Mouse (Mus musculus) midbrain, embryonic 10.5 days (tissue): ENCODE measurements around the gene Supt6. TPM values are rescaled to one million over a fixed set of nuclear protein-coding genes. Genes with fewer than 3 reads are reported as not detected.

Source experiments
- DNase-seq: peaks from one replicate; pipeline ENCODE4 v3.0.0-alpha.2; 2017; ENCODE audit warnings: low spot score
- H3K27ac ChIP-seq: fragments of 300-500 bp; sonication (generic); replicated peaks from 2 replicates; pipeline ENCODE4 v1.5.1; 2016; ENCODE audit warnings: mild to moderate bottlenecking
- H3K27me3 ChIP-seq: fragments of 300-500 bp; sonication (generic); 2 replicates; pipeline ENCODE4 v1.6.1; 2016; ENCODE audit warnings: low read depth, mild to moderate bottlenecking; ENCODE audit not compliant: poor library complexity, severe bottlenecking
- H3K36me3 ChIP-seq: fragments of 300-500 bp; sonication (generic); 2 replicates; pipeline ENCODE4 v1.6.1; 2016; ENCODE audit warnings: mild to moderate bottlenecking, moderate library complexity
- H3K4me1 ChIP-seq: fragments of 300-500 bp; sonication (generic); 2 replicates; pipeline ENCODE4 v1.6.1; 2016
- H3K4me3 ChIP-seq: fragments of 300-500 bp; sonication (generic); 2 replicates; pipeline ENCODE4 v1.5.1; 2016; ENCODE audit warnings: mild to moderate bottlenecking, moderate library complexity
- H3K9me3 ChIP-seq: fragments of 300-500 bp; sonication (generic); replicated peaks from 2 replicates; pipeline ENCODE4 v1.6.1; 2016; ENCODE audit warnings: mild to moderate bottlenecking
- WGBS: fragments of 180-500 bp; shearing (Covaris S2); methylation state at CpG from one replicate; pipeline ENCODE4 v1.1.7; 2016; 5-methylcytosine and 5-hydroxymethylcytosine counted together
- polyA plus RNA-seq: library from polyadenylated mRNA; unstranded; fragments of >200 nt; fragmentation: Nextera tagmentation; extraction: Ambion mirVana; gene quantifications from 2 replicates; pipeline ENCODE4 v1.2.1, GENCODE M21; 2016

The Supt6 gene
- polyA plus RNA-seq, 1 experiment from 2014 or later, result 31.9 TPM

DNA sequence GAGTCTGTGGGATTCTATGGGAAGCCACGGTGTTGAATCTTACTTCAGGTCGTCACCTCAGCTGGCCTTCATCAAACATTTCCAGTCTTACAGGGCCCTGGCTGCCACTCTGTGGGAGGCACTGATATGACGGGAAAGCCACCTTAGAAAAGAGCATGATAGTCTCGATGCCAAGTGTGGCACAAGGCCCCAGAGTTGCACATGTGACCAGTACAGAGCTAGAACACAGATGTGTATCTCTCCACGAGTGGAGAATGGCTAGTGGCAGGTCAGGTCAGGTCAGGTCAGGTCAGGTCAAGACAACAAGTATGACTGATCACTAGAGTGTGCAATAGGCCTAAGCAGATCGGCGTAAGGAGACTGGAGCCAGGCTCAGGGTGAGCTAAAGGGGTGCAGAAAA, 35.2 kb downstream of the Supt6 start:
- Histone ChIP-seq H3K36me3 (peaks cover 100% of the 10 kb centered on the region), H3K27me3 (no peaks in the 10 kb centered on the region), H3K27ac (no peak overlapping the region)

GRCm38 (mm10) chr11:78209886-78210285, 35.9 kb downstream of the Supt6 start:
- no peak for DNase-seq
- H3K36me3 ChIP-seq, result peaks cover 100% of the 10 kb centered on the region
- H3K9me3 ChIP-seq, result no peaks in the 10 kb centered on the region
- WGBS, result 97% methylated on average over 6 of the region's 6 CpGs
- peaks cover 8% of the 10 kb centered on the region for H3K4me1 ChIP-seq
- H3K27ac ChIP-seq, result no peak overlapping the region
- no peaks in the 10 kb centered on the region for H3K27me3 ChIP-seq
- no peak overlapping the region for H3K4me3 ChIP-seq

More for the DNA sequence above, 35.2 kb downstream of the Supt6 start:
- Histone ChIP-seq H3K4me1 (peaks cover 6% of the 10 kb centered on the region), H3K4me3 (no peak overlapping the region), H3K9me3 (no peaks in the 10 kb centered on the region)
- WGBS, result 78% methylated on average over 7 of the region's 7 CpGs
- DNase-seq, result no peak

DNA sequence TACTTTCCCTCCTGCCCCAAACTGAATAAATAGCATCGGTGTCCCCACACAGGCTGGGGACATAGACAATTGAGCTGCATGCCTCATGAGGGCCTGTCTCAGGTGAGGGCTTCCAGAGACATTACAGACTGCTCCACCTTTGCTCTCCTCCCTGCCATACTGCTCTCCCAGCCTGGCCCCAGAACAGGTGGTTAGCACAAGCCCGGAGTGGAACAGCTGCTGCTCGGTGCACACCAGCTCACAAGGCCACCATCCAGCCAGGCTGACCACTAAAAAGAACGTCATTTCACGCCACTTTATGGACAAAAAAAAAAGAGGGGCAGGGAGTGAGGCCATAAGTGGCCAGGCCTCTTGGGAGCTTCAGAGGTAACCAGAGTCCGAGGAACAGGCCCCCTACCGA, 38.6 kb downstream of the Supt6 start:
- DNase-seq, result no peak
- no peaks in the 10 kb centered on the region for H3K9me3 ChIP-seq
- H3K4me3 ChIP-seq, result no peak overlapping the region
- 92% methylated on average over 7 of the region's 7 CpGs for WGBS
- H3K27ac ChIP-seq, result no peak overlapping the region
- H3K4me1 ChIP-seq, result peaks cover 10% of the 10 kb centered on the region
- peaks cover 93% of the 10 kb centered on the region for H3K36me3 ChIP-seq
- H3K27me3 ChIP-seq, result no peaks in the 10 kb centered on the region

DNA sequence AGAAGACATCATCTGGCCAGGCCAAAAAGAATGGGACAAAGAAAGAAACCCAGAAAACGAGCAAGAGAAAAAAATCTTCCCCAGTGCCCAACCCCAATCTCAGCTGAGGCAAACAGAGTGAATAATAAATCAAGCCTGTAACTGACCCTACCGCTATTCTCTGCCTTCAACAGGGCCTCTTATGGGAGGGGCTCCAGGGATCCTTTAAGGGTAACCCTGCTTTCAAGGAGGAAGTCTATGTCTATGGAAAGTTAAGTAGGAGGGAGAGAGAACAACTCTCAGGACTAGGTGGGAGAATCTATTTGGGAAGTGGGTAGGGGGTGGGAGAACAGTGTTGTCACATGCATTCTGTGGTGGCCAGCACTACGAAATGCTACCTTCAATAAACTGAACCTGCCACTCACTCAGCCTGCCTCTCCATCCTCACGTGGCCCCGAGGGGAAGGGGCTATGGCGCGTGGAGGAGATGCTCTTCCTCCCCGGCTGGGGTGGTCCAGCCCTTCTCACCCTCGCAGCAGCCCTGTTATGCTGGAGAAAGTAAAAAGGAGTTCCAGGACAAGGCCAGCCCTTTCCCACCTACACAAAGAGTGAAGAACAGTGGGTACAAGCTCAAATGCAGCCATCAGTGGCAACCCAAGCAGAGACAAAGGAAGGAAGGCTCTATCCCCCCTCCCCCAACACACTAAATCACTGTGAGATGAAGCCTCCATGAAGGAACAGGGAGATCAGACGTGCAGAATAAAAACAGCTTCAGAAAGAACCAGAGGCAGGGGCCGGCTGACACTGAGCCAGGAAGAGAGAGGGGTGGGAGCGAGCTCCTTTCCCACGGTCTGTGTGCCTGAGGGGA, 40.2 kb downstream of the Supt6 start:
- no peaks in the 10 kb centered on the region for H3K27me3 ChIP-seq
- no peaks in the 10 kb centered on the region for H3K9me3 ChIP-seq
- peaks cover 77% of the 10 kb centered on the region for H3K36me3 ChIP-seq
- DNase-seq, result no peak
- H3K27ac ChIP-seq, result 0 out of 2 replicates have a peak overlapping the region, but pooled peaks have one; percentile 38
- H3K4me3 ChIP-seq, result no peak overlapping the region
- peaks cover 10% of the 10 kb centered on the region for H3K4me1 ChIP-seq
- WGBS, result 84% methylated on average over 13 of the region's 13 CpGs

GRCm38 (mm10) chr11:78204287-78204686, 41.5 kb downstream of the Supt6 start:
- Histone ChIP-seq H3K4me3 (no peak overlapping the region), H3K27me3 (no peaks in the 10 kb centered on the region), H3K36me3 (peaks cover 64% of the 10 kb centered on the region), H3K9me3 (no peaks in the 10 kb centered on the region), H3K4me1 (peaks cover 10% of the 10 kb centered on the region), H3K27ac (no peak overlapping the region)
- 83% methylated on average over 6 of the region's 6 CpGs for WGBS
- no peak for DNase-seq

DNA sequence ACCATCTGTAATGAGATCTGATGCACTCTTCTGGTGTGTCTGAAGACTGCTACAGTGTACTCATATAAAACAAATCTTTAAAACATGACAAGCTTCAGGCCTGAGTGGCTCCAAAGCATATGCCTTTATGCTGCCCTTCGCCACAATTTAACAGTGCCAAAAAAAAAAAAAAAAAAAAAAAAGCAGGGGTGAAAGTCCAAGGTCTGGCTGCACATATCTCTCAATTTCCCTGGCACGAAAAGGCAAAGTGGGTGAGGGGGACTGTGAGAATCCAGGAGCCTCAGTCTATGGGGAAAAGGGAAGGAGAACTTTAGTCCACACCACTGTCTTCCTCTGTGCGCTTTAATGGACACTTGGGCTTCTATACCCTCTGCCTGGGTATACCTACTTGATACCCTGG, 43.4 kb downstream of the Supt6 start:
- Histone ChIP-seq H3K27ac (no peak overlapping the region), H3K4me3 (no peak overlapping the region), H3K4me1 (peaks cover 10% of the 10 kb centered on the region), H3K27me3 (no peaks in the 10 kb centered on the region), H3K36me3 (peaks cover 45% of the 10 kb centered on the region), H3K9me3 (no peaks in the 10 kb centered on the region)
- 93% methylated on average over 3 of the region's 3 CpGs for WGBS
- DNase-seq, result no peak

DNA sequence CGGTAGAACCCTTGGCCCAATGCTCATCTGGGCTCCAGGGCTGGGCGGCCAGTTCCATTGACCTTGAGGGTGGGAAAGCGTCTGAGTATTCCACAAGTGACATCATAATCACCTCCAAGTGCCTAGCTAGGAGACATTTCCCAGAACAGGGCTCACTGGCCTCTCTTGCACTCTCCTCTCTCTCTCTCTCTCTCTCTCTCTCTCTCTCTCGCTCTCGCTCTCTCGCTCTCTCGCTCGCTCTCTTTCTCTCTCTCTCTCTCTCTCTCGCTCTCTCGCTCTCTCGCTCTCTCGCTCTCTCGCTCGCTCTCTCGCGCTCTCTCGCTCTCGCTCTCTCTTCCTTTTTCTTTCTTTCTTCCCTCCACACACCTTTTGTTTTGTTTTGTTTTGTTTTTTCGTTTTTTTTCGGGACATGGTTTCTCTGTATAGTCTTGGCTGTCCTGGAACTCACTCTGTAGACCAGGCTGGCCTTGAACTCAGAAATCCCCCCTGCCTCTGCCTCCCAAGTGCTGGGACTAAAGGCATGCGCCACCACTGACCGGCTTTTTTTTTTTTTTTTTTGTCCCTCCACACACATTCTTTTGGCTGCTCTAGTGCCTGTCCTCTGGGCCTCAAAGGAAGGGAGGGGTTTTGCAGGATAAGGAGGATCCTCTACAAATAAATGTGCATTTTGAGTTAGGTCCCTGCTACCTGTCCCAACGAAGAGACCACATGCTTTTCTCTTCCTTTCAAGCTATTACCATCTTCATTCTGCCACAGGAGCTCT, 50.5 kb downstream of the Supt6 start:
- H3K27me3 ChIP-seq, result no peaks in the 10 kb centered on the region; the same call in 1 of the 2 replicates
- peak overlapping the region; percentile 69 for H3K27ac ChIP-seq
- WGBS, result 53% methylated on average over 23 of the region's 23 CpGs
- no peak for DNase-seq
- H3K36me3 ChIP-seq, result peaks cover 37% of the 10 kb centered on the region
- no peaks in the 10 kb centered on the region for H3K9me3 ChIP-seq
- peak overlapping the region; percentile 55 for H3K4me3 ChIP-seq
- H3K4me1 ChIP-seq, result peaks cover 20% of the 10 kb centered on the region

- Histone ChIP-seq H3K4me3 (peak overlapping the region; percentile 55), H3K36me3 (peaks cover 38% of the 10 kb centered on the region), H3K27me3 (no peaks in the 10 kb centered on the region; the same call in 1 of the 2 replicates), H3K9me3 (no peaks in the 10 kb centered on the region), H3K4me1 (peaks cover 28% of the 10 kb centered on the region), H3K27ac (peak overlapping the region; percentile 69)
- DNase-seq, result peak; percentile 75
- 2% methylated on average over 30 of the region's 30 CpGs for WGBS
Observed at GRCm38 (mm10) chr11:78194411-78195100, 51.2 kb downstream of the Supt6 start.

- WGBS, result 97% methylated on average over 1 of the region's 1 CpGs
- H3K4me3 ChIP-seq, result peak within 1 kb of the TSS; percentile 55
Observed at GRCm38 (mm10) chr11:78193113-78193512, 52.7 kb downstream of the Supt6 start, which contains the start of gene Proca1. TSS of gene Proca1 (plus strand) at chr11:78193392.

GRCm38 (mm10) chr11:78190041-78190440, 55.7 kb downstream of the Supt6 start:
- no peak for DNase-seq
- Histone ChIP-seq H3K9me3 (no peaks in the 10 kb centered on the region), H3K27me3 (no peaks in the 10 kb centered on the region; the same call in 1 of the 2 replicates), H3K36me3 (peaks cover 38% of the 10 kb centered on the region), H3K4me1 (peaks cover 40% of the 10 kb centered on the region), H3K27ac (peak overlapping the region; percentile 99), H3K4me3 (peak overlapping the region; percentile 82)
- WGBS, result 74% methylated on average over 6 of the region's 6 CpGs

More at GRCm38 (mm10) chr11:78193113-78193512, 52.7 kb downstream of the Supt6 start, which contains the start of gene Proca1:
- Histone ChIP-seq H3K4me1 (peaks cover 42% of the 10 kb centered on the region), H3K36me3 (peaks cover 38% of the 10 kb centered on the region), H3K27ac (no peak within 1 kb of the TSS), H3K27me3 (no peaks in the 10 kb centered on the region; the same call in 1 of the 2 replicates), H3K9me3 (no peaks in the 10 kb centered on the region)
- DNase-seq, result no peak

- no peaks in the 10 kb centered on the region; the same call in 1 of the 2 replicates for H3K27me3 ChIP-seq
- peak overlapping the region; percentile 99 for H3K27ac ChIP-seq
- peak; percentile 94 for DNase-seq
- peaks cover 38% of the 10 kb centered on the region for H3K36me3 ChIP-seq
- peaks cover 34% of the 10 kb centered on the region for H3K4me1 ChIP-seq
- under 1% methylated on average over 42 of the region's 42 CpGs for WGBS
- H3K4me3 ChIP-seq, result peak overlapping the region; percentile 82
- no peaks in the 10 kb centered on the region for H3K9me3 ChIP-seq
Observed at GRCm38 (mm10) chr11:78189234-78190040, 56.4 kb downstream of the Supt6 start.
